Mouse (Mus musculus) megakaryocyte progenitor cell, adult 5-6 weeks (primary cell): ENCODE results near the gene Ap3m1. TPM values are rescaled to one million over a fixed set of nuclear protein-coding genes. Genes with fewer than 3 reads are reported as not detected.

Source experiments
- ATAC-seq: replicated peaks from 2 replicates; pipeline ENCODE4 v1.8.0; 2016; ENCODE audit warnings: mild to moderate bottlenecking, moderate TSS enrichment, inconsistent platforms; ENCODE audit not compliant: poor library complexity
- total RNA-seq, 2 experiments: library from RNA; stranded (forward) in 1 of 2; stranded (reverse) in 1 of 2; fragments of 157-497, 149-512 nt in 1 of 2; fragments of 200-1000 nt in 1 of 2; gene quantifications; 2 replicates each; pipeline versions ENCODE4 v1.2.3 to v1.2.4; 2015 to 2017

Ap3m1 gene
- total RNA-seq, 2 experiments from 2014 or later, result 56.9 to 71.0 TPM

DNA sequence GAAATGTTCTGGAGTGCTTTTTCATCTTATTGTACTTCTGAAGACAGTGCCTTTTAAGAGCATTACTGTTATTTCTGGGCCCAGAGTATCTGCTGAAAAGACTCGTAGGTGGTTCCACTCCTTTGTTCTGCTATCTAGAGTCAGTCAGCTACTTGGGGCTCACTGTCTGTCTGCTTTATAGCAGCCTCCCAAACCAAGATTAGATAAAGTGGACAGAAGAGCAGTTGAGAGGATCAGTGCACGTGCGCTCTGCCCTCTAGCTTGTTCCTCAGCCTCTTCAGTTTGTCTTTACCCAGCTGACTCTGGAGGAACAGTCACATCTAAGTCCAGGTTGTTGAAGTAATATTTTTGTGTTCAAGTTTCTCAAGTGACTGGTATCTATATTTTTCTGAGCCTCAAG lies 21.7 kb upstream of the Ap3m1 start:
- ATAC-seq, result peak; percentile 55

DNA sequence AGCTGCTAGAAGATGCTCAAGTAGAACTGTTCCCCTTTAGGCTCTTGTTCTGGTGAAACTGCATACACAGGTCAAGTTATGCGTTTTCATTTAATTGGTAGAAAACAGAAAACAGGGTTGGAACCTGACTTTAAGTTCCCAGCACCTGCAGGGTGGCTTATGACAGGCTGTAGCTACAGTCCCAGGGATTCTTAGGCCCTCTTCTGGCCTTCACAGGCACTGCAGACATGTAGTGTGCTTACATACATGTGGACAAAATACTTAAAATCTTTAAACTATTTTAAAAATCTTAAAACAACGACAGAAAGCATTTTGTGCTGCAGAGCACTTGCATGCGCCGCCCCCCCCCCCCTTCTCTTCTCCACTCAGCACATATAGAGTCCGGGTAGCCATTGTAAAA lies 17.3 kb upstream of the Ap3m1 start:
- peak; percentile 53; the same call in 1 of the 2 replicates for ATAC-seq

DNA sequence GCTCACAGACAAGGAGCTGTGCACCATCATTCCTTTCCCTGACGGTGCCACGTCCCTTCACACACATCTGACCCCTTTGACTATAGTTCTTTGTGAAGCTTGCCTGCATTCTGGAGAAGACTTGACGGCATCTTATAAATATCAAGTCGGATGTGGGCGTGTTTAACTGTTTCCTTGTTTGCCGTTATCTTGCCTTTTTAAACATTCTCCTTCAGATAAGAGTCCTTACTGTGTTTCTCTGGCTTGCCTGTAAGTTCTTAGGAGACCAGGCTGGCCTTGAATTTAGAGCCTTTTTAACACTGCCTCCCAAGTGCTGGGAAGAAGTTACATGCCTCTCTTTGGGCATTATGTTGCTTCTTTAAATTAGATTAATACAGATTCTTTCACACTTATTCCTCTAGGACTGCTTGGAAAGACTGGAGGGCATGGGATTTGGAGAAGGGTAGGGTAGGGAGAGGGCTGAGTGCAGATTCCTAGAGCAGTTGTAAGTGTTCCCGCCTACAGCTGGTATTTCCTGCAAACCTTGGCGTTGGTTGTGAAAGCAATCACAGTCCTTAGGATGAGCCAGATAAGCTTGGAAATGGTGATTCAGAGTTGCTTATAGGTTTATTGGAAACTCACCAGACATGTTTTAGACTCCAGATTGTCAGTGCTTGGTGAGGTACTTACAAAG lies 13.3 kb upstream of the Ap3m1 start:
- ATAC-seq, result 0 out of 2 replicates have a peak, but pooled peaks have one; percentile 40

DNA sequence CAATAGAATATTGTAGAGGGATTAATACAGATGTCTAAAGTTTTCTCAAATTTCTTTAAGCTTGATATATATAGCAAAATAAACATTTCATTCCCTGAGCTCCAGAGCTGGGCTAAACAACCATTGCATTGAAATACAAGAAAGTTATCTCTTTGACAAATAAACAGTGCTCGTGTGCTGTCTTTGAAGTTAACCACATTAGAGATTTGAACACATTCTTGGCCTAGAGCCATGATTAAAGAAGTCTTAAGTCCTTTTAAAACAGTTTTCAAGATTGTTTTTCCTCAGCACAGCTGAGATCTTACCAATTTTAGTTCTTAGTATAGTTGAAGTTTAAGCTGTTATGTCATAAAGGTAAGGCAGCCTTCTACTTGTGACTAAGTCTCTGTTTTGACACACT lies 12.0 kb upstream of the Ap3m1 start:
- ATAC-seq, result peak; percentile 46; the same call in 1 of the 2 replicates

GRCm38 (mm10) chr14:21062766-21063513 lies 10.6 kb upstream of the Ap3m1 start:
- peak; percentile 55 for ATAC-seq

DNA sequence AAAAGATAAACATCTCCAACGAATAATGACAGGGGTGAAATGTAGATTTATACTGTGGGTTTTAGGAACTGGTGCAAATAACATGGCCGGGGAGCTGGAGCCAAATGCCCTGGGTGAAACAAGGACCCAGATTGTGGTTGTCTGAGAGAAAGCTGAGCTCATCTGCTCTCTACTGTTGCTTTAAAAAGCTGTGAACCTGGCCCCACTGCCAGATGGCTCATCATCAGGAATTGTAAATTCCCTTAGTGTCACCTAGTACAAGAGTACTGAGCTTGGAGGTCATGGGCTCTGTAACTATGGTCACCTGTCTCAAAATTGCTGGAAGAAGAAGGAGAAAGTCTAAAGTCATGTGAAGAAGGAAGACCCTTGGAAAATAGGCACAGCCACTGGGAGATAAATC lies 6.7 kb upstream of the Ap3m1 start:
- no peak for ATAC-seq

GRCm38 (mm10) chr14:21053586-21053985 lies 1.3 kb upstream of the Ap3m1 start:
- ATAC-seq, result no peak

GRCm38 (mm10) chr14:21053151-21053550 lies 843 bp upstream of the Ap3m1 start:
- no peak for ATAC-seq

GRCm38 (mm10) chr14:21052781-21053130 lies 448 bp upstream of the Ap3m1 start:
- ATAC-seq, result peak; percentile 45

- ATAC-seq, result no peak; the same call in 1 of the 2 replicates
These were observed 762 bp downstream of the Ap3m1 start for GRCm38 (mm10) chr14:21051380-21052111.

DNA sequence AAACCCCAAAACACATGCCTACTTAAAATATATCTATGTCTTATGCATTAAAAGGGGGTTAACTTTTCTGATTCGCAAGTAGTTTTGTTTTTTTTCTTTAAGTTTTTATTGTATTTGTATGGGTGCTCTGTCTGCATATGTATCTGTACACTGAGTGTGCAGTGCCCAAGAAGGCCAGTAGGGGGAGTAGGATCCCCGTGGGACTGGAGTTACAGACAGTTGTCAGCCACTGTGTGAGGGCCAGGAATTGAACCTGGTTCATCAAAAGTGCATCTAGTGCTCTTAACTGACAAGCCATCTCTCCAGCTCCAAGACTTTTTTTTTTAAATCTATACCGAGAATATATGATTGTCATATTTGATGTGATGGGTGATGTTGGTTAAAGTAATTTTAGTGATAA lies 1.6 kb downstream of the Ap3m1 start:
- ATAC-seq, result 0 out of 2 replicates have a peak, but pooled peaks have one; percentile 27

DNA sequence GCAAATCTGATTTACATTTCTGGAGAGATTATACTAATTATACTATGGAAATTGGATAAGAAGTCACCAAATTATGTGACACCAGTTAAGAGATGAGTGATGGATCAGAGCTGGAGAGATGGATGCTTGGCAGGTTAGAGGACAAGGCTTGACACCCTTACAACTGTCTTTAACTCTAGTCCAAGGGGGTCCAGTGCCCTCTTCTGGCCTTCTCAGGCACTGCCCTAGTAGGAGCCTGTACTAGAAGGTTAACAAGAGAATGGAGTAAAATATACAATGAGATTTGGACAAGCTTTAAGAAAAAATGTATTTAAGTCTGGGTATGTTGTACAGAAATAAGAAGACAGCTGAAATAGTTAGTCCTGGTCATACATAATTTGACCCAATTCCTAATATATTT lies 3.4 kb downstream of the Ap3m1 start:
- no peak; the same call in 1 of the 2 replicates for ATAC-seq

DNA sequence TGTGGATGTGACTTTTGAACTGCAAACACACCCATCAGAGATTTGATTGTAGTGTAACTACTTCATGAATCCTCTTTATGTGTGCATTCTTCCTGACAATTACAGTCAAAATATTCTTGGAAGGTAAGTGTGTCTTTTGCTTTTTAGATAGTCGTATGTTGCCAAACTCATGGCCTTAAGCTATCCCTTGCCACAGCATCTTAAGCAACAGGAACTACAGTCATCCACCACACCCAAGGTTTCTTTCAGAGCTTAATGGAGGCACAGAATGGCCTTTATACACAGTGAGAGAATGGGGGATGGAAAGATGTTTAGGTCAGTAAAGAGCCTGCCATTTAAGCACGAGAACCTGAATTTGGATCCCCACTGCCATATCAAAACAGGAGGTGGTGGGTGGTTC lies 4.5 kb downstream of the Ap3m1 start:
- ATAC-seq, result no peak

GRCm38 (mm10) chr14:21039623-21040022 lies 12.7 kb downstream of the Ap3m1 start:
- ATAC-seq, result no peak

GRCm38 (mm10) chr14:21039077-21039476 lies 13.2 kb downstream of the Ap3m1 start:
- no peak for ATAC-seq

GRCm38 (mm10) chr14:21034791-21035190 lies 17.5 kb downstream of the Ap3m1 start:
- ATAC-seq, result no peak

GRCm38 (mm10) chr14:21034271-21034670 lies 18.0 kb downstream of the Ap3m1 start:
- no peak for ATAC-seq

GRCm38 (mm10) chr14:21031783-21032511 lies 20.4 kb downstream of the Ap3m1 start:
- ATAC-seq, result peak; percentile 99

DNA sequence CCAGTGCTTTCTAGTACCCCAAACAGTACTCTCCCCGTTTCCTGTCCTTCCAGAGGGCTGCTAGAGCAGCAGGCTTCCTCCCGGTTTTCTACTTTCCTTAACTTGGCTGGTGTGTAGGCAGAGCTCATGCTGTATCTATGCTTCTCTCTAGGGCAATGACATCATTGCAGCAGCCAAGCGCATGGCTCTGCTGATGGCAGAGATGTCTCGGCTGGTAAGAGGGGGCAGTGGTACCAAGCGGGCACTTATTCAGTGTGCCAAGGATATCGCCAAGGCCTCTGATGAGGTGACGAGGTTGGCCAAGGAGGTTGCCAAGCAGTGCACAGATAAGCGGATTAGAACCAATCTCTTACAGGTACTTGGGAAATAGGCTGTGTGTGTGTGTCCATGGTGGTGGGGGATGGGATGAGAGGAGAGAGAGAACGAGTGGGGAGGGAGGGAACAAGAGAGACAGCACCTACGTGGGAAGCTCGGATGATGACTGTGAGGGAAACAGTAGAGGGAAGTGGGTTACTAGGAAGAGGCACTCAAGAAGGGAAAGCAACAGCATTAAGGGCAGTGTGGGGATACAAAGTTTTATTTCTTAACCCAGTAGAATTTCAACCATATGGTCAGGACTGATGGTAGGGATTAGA lies 23.2 kb downstream of the Ap3m1 start:
- no peak for ATAC-seq

- no peak for ATAC-seq
These were observed 24.8 kb downstream of the Ap3m1 start for GRCm38 (mm10) chr14:21027542-21027941.

DNA sequence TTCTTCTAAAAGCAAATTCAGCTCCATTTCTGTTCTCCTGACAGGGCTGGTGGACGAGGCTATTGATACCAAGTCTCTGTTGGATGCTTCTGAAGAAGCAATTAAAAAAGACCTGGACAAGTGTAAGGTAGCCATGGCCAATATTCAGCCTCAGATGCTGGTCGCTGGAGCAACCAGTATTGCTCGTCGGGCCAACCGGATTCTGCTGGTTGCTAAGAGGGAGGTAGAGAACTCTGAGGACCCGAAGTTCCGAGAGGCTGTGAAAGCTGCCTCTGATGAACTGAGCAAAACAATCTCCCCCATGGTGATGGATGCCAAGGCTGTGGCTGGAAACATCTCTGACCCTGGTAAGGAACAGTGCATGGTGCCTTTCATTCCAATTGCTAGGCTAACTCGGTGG lies 31.9 kb downstream of the Ap3m1 start:
- no peak for ATAC-seq
